8 mouse cellular contexts compared by ENCODE assay signal in genomic region chr7:75370595-75371519, GRCm38 (mm10).
DNase-seq lines count a peak whose midpoint lies in the region; ATAC-seq lines count a peak whose summit lies in the region.

No protein-coding gene starts in this region.

- peaks cover 4% of the 10 kb centered on the region; the same call in 1 of the 2 replicates for H3K4me1 ChIP-seq in intestine, embryonic 16.5 days (ENCODE audit: control insufficient read depth, insufficient read depth, low read length)

- no peak overlapping the region for H3K4me3 ChIP-seq in intestine, embryonic 16.5 days (ENCODE audit: low read length)

- intact Hi-C loops in left cerebral cortex, postnatal 25 days (cut with DNase I) = loop anchor here (1.0 to 10.0 kb wide), 4 partner anchors 183 to 511 kb away; no protein-coding TSS in a partner anchor

- H3K9me3 ChIP-seq in intestine, embryonic 16.5 days (ENCODE audit: control insufficient read depth, low read length) = no peaks in the 10 kb centered on the region

- no peak overlapping the region for H3K4me2 ChIP-seq in intestine, embryonic 16.5 days (ENCODE audit: low read depth, low read length)

- peak; percentile 82 to 92 for DNase-seq in adrenal gland, adult (ENCODE audit: inconsistent age in 2 of 2, low spot score in 1 of 2)
- peak; percentile 67 for DNase-seq in embryo, embryonic 11.5 days (ENCODE audit: low read depth, low spot score)
- DNase-seq in left cerebral cortex, postnatal 25 days (ENCODE audit: low spot score in 2 of 2) = peak; percentile 84 to 93
- peak; percentile 83 for DNase-seq in mesoderm, embryonic 11.5 days (ENCODE audit: low read depth, low spot score)
- peak; percentile 83 for DNase-seq in right cerebral cortex, postnatal 25 days
- DNase-seq in urinary bladder, postnatal 25 days (ENCODE audit: low spot score) = peak; percentile 71

- H3K27ac ChIP-seq in intestine, embryonic 16.5 days (ENCODE audit: low read length) = no peak overlapping the region

- no peak overlapping the region for H3K9ac ChIP-seq in intestine, embryonic 16.5 days (ENCODE audit: low read depth, low read length)

- H3K36me3 ChIP-seq in intestine, embryonic 16.5 days (ENCODE audit: control insufficient read depth, insufficient read depth, low read length) = no peaks in the 10 kb centered on the region

- 25% methylated on average over 12 of the region's 12 CpGs for WGBS in intestine, embryonic 16.5 days

- peak; percentile 75 for ATAC-seq in granulocyte monocyte progenitor cell, adult 5-6 weeks (replicated peaks; ENCODE audit: poor library complexity, severe bottlenecking)
- peak; percentile 81 for ATAC-seq in intestine, embryonic 16.5 days

- no peaks in the 10 kb centered on the region for H3K27me3 ChIP-seq in intestine, embryonic 16.5 days (replicated peaks; ENCODE audit: control insufficient read depth, insufficient read depth, low read length)
